23 mouse cellular contexts compared by ENCODE assay signal in the genomic region with DNA sequence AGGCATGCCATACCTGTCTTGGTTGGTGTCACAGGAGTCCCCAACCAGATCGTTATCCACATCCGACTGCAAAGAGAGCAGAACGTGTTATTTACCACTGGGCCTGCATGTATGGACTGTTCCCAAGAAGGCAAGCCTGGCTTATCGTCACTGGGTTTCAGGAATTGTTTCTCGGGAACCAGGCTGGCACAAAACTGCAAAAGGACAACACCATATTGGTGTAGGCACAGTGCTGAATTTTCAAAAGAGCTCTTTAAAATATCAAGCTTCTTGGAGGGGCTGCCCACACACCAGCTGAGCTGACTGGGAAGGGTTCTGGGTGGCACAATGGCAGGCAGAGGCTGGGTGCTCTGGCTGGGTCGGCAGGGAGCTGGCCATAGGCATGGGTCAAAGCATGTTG. TPM values are rescaled to one million over a fixed set of nuclear protein-coding genes. Genes with fewer than 3 reads are reported as not detected.
A peak's percentile ranks its signal among the peaks of the same experiment; 100 is the strongest.
DNase-seq lines count a peak whose midpoint lies in the region; ATAC-seq and TF ChIP-seq lines count a peak whose summit lies in the region.
"Had no signal": no experiment of that assay in that cellular context is flagged by ENCODE, and none has a peak within 500 bp of the region (broad histone marks: within the 10 kb centered on the region; RNA-seq: fewer than 3 reads in every experiment).

No protein-coding gene starts in this region.

- no peak overlapping the region for H3K4me3 ChIP-seq in forebrain, embryonic 11.5 days (ENCODE audit: low read depth, low read length)
- no peak overlapping the region for H3K4me3 ChIP-seq in forebrain, embryonic 14.5 days (ENCODE audit: low read depth, low read length)
- no peak overlapping the region for H3K4me3 ChIP-seq in layer of hippocampus, adult 2 months
- H3K4me3 ChIP-seq: gastrocnemius, adult 2 months; limb, embryonic 13.5 days; liver, embryonic 12.5 days had no signal

- H3K27ac ChIP-seq in forebrain, embryonic 11.5 days (ENCODE audit: low read depth, low read length), result no peak overlapping the region
- no peak overlapping the region for H3K27ac ChIP-seq in forebrain, embryonic 14.5 days (ENCODE audit: low read depth, low read length)
- peak overlapping the region; percentile 74 for H3K27ac ChIP-seq in layer of hippocampus, adult 2 months
- H3K27ac ChIP-seq: gastrocnemius, adult 2 months; hindbrain, embryonic 14.5 days; limb, embryonic 13.5 days; liver, embryonic 12.5 days had no signal

- H3K4me2 ChIP-seq in forebrain, embryonic 11.5 days (ENCODE audit: low read depth, low read length, severe bottlenecking), result no peak overlapping the region
- H3K4me2 ChIP-seq in forebrain, embryonic 14.5 days (ENCODE audit: low read length), result no peak overlapping the region
- H3K4me2 ChIP-seq: hindbrain, embryonic 14.5 days; limb, embryonic 13.5 days; liver, embryonic 12.5 days; midbrain, embryonic 11.5 days had no signal

- no peak overlapping the region for H3K9ac ChIP-seq in forebrain, embryonic 11.5 days (ENCODE audit: low read length)
- H3K9ac ChIP-seq in forebrain, embryonic 14.5 days (ENCODE audit: low read length), result no peak overlapping the region
- H3K9ac ChIP-seq: hindbrain, embryonic 14.5 days; limb, embryonic 13.5 days; liver, embryonic 12.5 days had no signal

- no peaks in the 10 kb centered on the region for H3K36me3 ChIP-seq in forebrain, embryonic 11.5 days (ENCODE audit: control insufficient read depth, insufficient read depth, low read length)
- no peaks in the 10 kb centered on the region for H3K36me3 ChIP-seq in forebrain, embryonic 14.5 days (ENCODE audit: control insufficient read depth, insufficient read depth, low read length)
- H3K36me3 ChIP-seq: limb, embryonic 13.5 days; liver, embryonic 12.5 days had no signal

- no peaks in the 10 kb centered on the region for H3K9me3 ChIP-seq in forebrain, embryonic 11.5 days (ENCODE audit: control insufficient read depth, low read length)
- H3K9me3 ChIP-seq in forebrain, embryonic 14.5 days (replicated peaks; ENCODE audit: control insufficient read depth, low read length), result no peaks in the 10 kb centered on the region
- H3K9me3 ChIP-seq: limb, embryonic 13.5 days; liver, embryonic 12.5 days had no signal

- ATAC-seq in forebrain, embryonic 11.5 days (replicated peaks; ENCODE audit: low FRiP score), result no peak
- ATAC-seq in forebrain, embryonic 14.5 days, result no peak
- ATAC-seq: activated CD4-positive, CD25-positive, alpha-beta regulatory T cell, adult 4 months; forebrain, embryonic 16.5 days; liver, embryonic 12.5 days had no signal

- peak; percentile 17 for DNase-seq in forebrain, embryonic 11.5 days (ENCODE audit: low spot score)
- DNase-seq in forebrain, embryonic 14.5 days (ENCODE audit: low spot score), result no peak
- DNase-seq in layer of hippocampus, adult 2 months (ENCODE audit: low spot score in 2 of 2), result peak in 1 of 2 experiments; percentile 74
- no peak for DNase-seq in layer of hippocampus, postnatal 10 days (ENCODE audit: low spot score in 2 of 2)
- peak; percentile 70 for DNase-seq in layer of hippocampus, adult 9-11 months
- DNase-seq in right cerebral cortex, postnatal 36 days (ENCODE audit: low spot score in 2 of 2), result peak; percentile 39 to 45
- no peak for DNase-seq in cerebellum, postnatal 36 days
- DNase-seq: adrenal gland, adult 8-10 months; cerebellum, adult 2 months; cerebellum, postnatal 25 days; gastrocnemius, adult 2 months; heart, postnatal 4 days; kidney, adult 2 months; lung, adult 18-20 months; lung, postnatal 10 days; thymus, postnatal 36 days had no signal

- H3K27me3 ChIP-seq in forebrain, embryonic 11.5 days (ENCODE audit: control insufficient read depth, insufficient read depth, low read length), result no peaks in the 10 kb centered on the region
- no peaks in the 10 kb centered on the region for H3K27me3 ChIP-seq in forebrain, embryonic 14.5 days (replicated peaks; ENCODE audit: control insufficient read depth, insufficient read depth, low read length)
- H3K27me3 ChIP-seq: limb, embryonic 13.5 days had no signal

- 90% methylated on average over 6 of the region's 6 CpGs for WGBS in forebrain, embryonic 11.5 days
- 84% methylated on average over 6 of the region's 6 CpGs for WGBS in forebrain, embryonic 14.5 days

- no peak for TF ChIP-seq CTCF in layer of hippocampus, adult 2 months (conservative IDR thresholded peaks at IDR 0.05)

- H3K4me1 ChIP-seq in forebrain, embryonic 11.5 days (replicated peaks; ENCODE audit: control insufficient read depth, insufficient read depth, low read length), result no peaks in the 10 kb centered on the region
- H3K4me1 ChIP-seq in forebrain, embryonic 14.5 days (ENCODE audit: control insufficient read depth, insufficient read depth, low read length), result no peaks in the 10 kb centered on the region
- H3K4me1 ChIP-seq: limb, embryonic 13.5 days; liver, embryonic 12.5 days had no signal

RNA-seq across cellular contexts. Expression of a gene that starts 34.1 kb away (rescaled TPM):
- 1.8 and 2.0 TPM in 2 replicates for polyA plus RNA-seq in forebrain, embryonic 11.5 days (2014; fragmentation: Nextera tagmentation; extraction: Ambion mirVana)
- 1.0 and 1.5 TPM in 2 replicates for polyA plus RNA-seq in forebrain, embryonic 14.5 days (2014; fragmentation: Nextera tagmentation; extraction: Ambion mirVana)
- 10 to 100 TPM; 22.2 to 23.5 TPM for total RNA-seq in layer of hippocampus, adult 2 months (2021)
- total RNA-seq in layer of hippocampus, postnatal 10 days (2021), result 1 to 10 TPM; 3.5 to 4.9 TPM
- total RNA-seq: megakaryocyte progenitor cell, adult 5-6 weeks had no signal
- polyA plus RNA-seq: activated CD4-positive, CD25-positive, alpha-beta regulatory T cell, adult 4 months had no signal

Comparison
In these comparisons a context has a peak if more than half of its experiments do, and no peak if none do; other contexts are left out.
1. DNase-seq: peak in forebrain, embryonic 11.5 days (single experiment), layer of hippocampus, adult 9-11 months (single experiment) and right cerebral cortex, postnatal 36 days (2 of 2); none in forebrain, embryonic 14.5 days (single experiment), layer of hippocampus, postnatal 10 days (0 of 2) and cerebellum, postnatal 36 days (0 of 2).